Mouse (Mus musculus) effector memory CD4-positive, alpha-beta T cell, adult 7 months (primary cell): ENCODE results near the gene Snx20. TPM values are rescaled to one million over a fixed set of nuclear protein-coding genes. Genes with fewer than 3 reads are reported as not detected.

Experiments
- polyA plus RNA-seq: library from polyadenylated mRNA; unstranded; fragments of 100-300 nt; shearing (Covaris generic); gene quantifications from one replicate; pipeline ENCODE4 v1.2.1, GENCODE M21; 2017

Snx20 gene
- polyA plus RNA-seq: 76.6 TPM

DNA sequence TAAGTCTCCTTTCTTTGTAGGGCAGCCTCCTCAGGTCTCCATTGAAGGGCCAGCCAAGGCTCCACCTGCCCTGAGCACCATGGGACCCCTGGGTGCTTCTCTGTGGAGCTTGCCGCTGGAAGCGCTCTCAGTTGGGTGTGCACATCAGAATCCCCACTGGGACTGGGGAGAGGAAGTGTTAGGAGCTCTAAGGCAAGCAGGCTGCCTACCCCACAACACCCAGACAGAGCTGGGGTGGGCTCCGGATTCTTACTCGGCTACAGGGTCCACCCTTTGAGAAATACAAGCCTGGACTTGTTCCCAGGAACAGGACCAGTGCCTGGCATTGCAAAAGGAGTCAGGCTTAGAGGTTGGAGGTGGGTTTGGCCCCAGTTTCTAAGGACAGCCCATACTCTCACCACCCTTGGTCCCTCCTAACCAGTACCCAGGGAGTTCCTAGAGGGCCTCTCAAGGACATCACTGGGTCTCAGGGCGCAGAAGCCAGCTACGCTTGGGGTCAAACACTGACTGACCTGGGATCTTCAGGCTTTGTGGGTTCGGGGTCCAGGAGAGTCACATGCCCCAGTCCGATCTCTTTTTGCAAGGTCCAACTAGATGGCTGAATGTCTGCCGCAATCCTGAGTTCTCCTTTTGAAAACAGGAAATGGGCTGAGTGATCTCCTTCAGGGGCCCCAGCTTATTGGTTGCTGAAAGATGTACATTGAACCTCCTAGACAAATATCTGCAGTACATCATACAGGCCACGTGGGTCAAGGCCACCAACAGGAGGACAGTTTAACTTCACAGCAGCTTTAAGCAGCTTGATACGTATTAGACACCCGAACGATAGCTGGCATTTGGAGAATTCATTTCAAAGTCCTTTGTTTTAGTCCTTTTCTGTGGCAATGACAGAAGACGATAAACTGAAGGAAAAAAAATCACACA lies at the start of gene Snx20:
Gene Snx20 (minus strand): TSS at position 655 of the 924 bp plus-strand sequence.

DNA sequence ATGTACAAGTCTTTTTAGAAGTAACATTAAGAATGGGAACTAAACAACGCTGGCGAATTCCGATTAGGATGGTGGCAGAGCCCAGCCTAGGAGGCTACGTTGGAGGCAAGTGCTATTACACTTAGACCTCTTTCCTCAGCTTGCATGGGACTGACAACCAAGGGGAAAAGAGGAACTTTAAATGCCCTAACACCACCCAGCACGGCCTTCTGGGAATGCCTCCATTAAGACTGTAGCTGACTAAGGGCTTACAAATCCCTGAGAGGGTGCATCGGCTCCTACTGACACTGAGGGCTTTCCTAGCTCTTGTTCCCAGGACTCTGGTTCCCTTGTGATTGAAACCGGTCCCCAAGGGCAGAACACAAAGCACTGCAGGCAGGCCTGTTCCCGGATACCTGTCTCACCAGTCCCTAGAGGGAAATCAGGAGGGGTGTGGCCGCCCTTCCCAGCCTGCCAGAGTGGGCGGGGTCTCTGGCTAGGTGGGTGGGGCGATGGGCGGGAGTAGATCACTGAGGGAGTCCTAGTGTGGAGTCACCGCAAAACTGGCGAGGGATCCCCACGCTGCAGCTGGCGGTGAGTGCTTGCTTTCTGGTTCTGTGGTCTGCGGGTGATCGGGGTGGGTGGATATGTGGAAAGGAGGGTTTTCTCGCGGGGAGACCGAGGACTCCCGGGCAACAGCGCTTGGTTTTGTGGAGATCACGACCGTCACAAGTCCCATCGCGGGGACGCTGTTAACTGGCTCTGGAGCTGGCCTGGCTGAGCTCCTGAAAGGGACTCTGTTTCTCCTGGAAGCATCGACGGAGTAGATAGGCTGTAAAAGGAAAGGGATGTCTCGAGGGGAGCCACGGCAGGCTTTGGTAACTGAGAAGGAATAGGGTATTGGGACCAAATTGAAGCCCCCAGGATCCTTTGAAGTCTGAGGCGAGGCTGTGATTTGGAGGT lies 11.2 kb upstream of the Snx20 start, which contains the start of gene Nod2:
Gene Nod2 (plus strand): TSS at position 479 of the 942 bp plus-strand sequence.

Other genes with a start within 250 kb of the Snx20 start
- gene Nkd1, start 114.8 kb downstream of the Snx20 start, polyA plus RNA-seq: not detected
- 0.28 TPM for gene Nod2, start 11.2 kb upstream of the Snx20 start, polyA plus RNA-seq
- 126 TPM for gene Cyld, start 60.9 kb upstream of the Snx20 start, polyA plus RNA-seq